Mouse (Mus musculus): ENCODE measurements around the gene 4933421I07Rik. TPM values are rescaled to one million over a fixed set of nuclear protein-coding genes. Genes with fewer than 3 reads are reported as not detected.

4933421I07Rik gene
- polyA plus RNA-seq (2015; fragmentation: Nextera tagmentation; extraction: Ambion mirVana): not detected in 2 replicates

- Histone ChIP-seq H3K4me2 (replicated peaks) (no peak within 1 kb of the TSS), H3K4me1 (replicated peaks) (no peaks in the 10 kb centered on the region), H3K27ac (no peak within 1 kb of the TSS), H3K9ac (no peak within 1 kb of the TSS), H3K4me3 (replicated peaks) (no peak within 1 kb of the TSS), H3K27me3 (replicated peaks) (no peaks in the 10 kb centered on the region), H3K9me3 (no peaks in the 10 kb centered on the region), H3K36me3 (no peaks in the 10 kb centered on the region)
- ATAC-seq: no peak
- WGBS: 67% methylated on average over 5 of the region's 5 CpGs
Observed at GRCm38 (mm10) chr7:42447850-42448249, at the start of gene 4933421I07Rik. Gene 4933421I07Rik, minus strand, starts transcription at chr7:42448120.

DNA sequence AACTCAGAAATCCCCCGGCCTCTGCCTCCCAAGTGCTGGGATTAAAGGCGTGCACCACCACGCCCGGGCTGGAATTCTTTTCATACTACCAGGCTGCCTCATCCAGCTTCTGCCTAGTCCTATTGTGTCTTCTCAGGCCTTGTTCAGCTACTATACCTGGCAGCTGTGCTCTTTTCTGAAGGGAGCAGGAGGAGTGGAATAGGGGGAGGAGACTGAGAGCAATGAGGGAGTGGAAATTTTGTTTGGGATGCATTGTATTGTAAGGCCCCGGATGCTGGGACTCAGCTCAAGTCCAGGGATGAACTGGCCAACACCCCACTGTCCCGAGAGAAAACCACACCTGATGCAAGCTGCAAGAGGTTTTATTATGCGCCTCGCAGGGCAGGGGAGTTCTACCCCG lies 49.4 kb upstream of the 4933421I07Rik start:
- no peak overlapping the region for H3K4me2 ChIP-seq (replicated peaks)
- H3K9me3 ChIP-seq: no peaks in the 10 kb centered on the region
- peaks cover 8% of the 10 kb centered on the region; the same call in 1 of the 2 replicates for H3K36me3 ChIP-seq
- H3K27ac ChIP-seq: no peak overlapping the region
- WGBS: 91% methylated on average over 9 of the region's 9 CpGs
- H3K4me3 ChIP-seq (replicated peaks): no peak overlapping the region
- no peaks in the 10 kb centered on the region for H3K4me1 ChIP-seq (replicated peaks)
- H3K27me3 ChIP-seq (replicated peaks): no peaks in the 10 kb centered on the region
- no peak overlapping the region for H3K9ac ChIP-seq
- ATAC-seq: no peak

- ATAC-seq: no peak
- H3K36me3 ChIP-seq: peaks cover 8% of the 10 kb centered on the region; the same call in 1 of the 2 replicates
- H3K4me3 ChIP-seq (replicated peaks): no peak overlapping the region
- no peaks in the 10 kb centered on the region for H3K27me3 ChIP-seq (replicated peaks)
- 71% methylated on average over 1 of the region's 1 CpGs for WGBS
- no peaks in the 10 kb centered on the region for H3K4me1 ChIP-seq (replicated peaks)
- no peak overlapping the region for H3K27ac ChIP-seq
- H3K4me2 ChIP-seq (replicated peaks): no peak overlapping the region
- no peaks in the 10 kb centered on the region for H3K9me3 ChIP-seq
- H3K9ac ChIP-seq: no peak overlapping the region
Observed at GRCm38 (mm10) chr7:42496202-42496601, 48.3 kb upstream of the 4933421I07Rik start.

DNA sequence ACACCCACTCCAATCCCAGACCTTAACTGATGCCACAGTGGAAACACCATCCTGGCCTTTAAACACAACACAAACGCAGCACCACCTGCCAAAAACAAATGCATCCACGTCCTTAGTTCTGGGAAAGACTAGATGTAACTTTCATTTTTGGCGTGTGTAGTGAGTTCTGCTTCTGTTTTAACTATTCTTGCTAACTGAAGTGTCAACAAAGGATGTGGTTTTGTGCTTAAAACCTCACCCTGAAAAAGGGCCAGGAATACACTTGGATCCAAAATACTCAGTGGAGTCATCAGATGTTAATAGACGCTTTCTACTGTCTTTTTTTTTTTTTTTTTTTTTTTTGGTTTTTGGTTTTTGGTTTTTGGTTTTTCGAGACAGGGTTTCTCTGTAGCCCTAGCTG lies 42.9 kb upstream of the 4933421I07Rik start:
- Histone ChIP-seq H3K9me3 (no peaks in the 10 kb centered on the region), H3K4me2 (replicated peaks) (no peak overlapping the region), H3K36me3 (peaks cover 5% of the 10 kb centered on the region; the same call in 1 of the 2 replicates), H3K9ac (no peak overlapping the region), H3K27ac (no peak overlapping the region), H3K4me3 (replicated peaks) (no peak overlapping the region), H3K4me1 (replicated peaks) (no peaks in the 10 kb centered on the region), H3K27me3 (replicated peaks) (no peaks in the 10 kb centered on the region)
- WGBS: 92% methylated on average over 5 of the region's 5 CpGs
- ATAC-seq: no peak

- 86% methylated on average over 4 of the region's 4 CpGs for WGBS
- no peak for ATAC-seq
- Histone ChIP-seq H3K4me2 (replicated peaks) (no peak overlapping the region), H3K27me3 (replicated peaks) (no peaks in the 10 kb centered on the region), H3K9ac (no peak overlapping the region), H3K9me3 (no peaks in the 10 kb centered on the region), H3K27ac (no peak overlapping the region), H3K4me3 (replicated peaks) (no peak overlapping the region), H3K4me1 (replicated peaks) (no peaks in the 10 kb centered on the region), H3K36me3 (peaks cover 5% of the 10 kb centered on the region; the same call in 1 of the 2 replicates)
Observed at GRCm38 (mm10) chr7:42490358-42490757, 42.4 kb upstream of the 4933421I07Rik start.

GRCm38 (mm10) chr7:42454640-42455039 lies 6.7 kb upstream of the 4933421I07Rik start:
- WGBS: 65% methylated on average over 4 of the region's 4 CpGs
- no peak overlapping the region for H3K27ac ChIP-seq
- H3K4me2 ChIP-seq (replicated peaks): no peak overlapping the region
- H3K4me1 ChIP-seq (replicated peaks): no peaks in the 10 kb centered on the region
- H3K4me3 ChIP-seq (replicated peaks): no peak overlapping the region
- ATAC-seq: no peak
- H3K27me3 ChIP-seq (replicated peaks): no peaks in the 10 kb centered on the region
- no peak overlapping the region for H3K9ac ChIP-seq
- H3K36me3 ChIP-seq: no peaks in the 10 kb centered on the region
- H3K9me3 ChIP-seq: no peaks in the 10 kb centered on the region

DNA sequence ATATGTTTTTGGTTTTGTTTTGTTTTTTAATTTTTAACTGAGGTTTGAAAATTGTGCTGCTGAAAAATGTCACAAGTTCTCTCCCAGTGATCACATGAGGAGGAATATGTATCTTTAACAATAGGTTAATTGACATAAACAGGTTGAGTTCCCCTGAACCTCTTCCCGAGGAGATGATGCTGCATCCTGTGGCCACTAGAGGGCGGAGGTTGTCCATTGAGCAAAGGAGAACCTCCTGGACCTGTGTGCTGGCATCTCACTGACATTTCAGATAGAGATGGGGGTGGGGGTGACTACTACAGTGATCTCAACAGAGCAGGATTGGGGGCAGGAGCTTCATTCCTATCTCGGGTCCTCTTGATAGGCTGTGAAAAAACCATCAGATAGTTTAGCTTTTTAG lies 2.7 kb upstream of the 4933421I07Rik start:
- no peaks in the 10 kb centered on the region for H3K9me3 ChIP-seq
- no peaks in the 10 kb centered on the region for H3K27me3 ChIP-seq (replicated peaks)
- WGBS: 30% methylated on average over 3 of the region's 3 CpGs
- H3K4me2 ChIP-seq (replicated peaks): no peak overlapping the region
- no peaks in the 10 kb centered on the region for H3K36me3 ChIP-seq
- no peak overlapping the region for H3K4me3 ChIP-seq (replicated peaks)
- no peak for ATAC-seq
- no peaks in the 10 kb centered on the region for H3K4me1 ChIP-seq (replicated peaks)
- no peak overlapping the region for H3K27ac ChIP-seq
- H3K9ac ChIP-seq: no peak overlapping the region

DNA sequence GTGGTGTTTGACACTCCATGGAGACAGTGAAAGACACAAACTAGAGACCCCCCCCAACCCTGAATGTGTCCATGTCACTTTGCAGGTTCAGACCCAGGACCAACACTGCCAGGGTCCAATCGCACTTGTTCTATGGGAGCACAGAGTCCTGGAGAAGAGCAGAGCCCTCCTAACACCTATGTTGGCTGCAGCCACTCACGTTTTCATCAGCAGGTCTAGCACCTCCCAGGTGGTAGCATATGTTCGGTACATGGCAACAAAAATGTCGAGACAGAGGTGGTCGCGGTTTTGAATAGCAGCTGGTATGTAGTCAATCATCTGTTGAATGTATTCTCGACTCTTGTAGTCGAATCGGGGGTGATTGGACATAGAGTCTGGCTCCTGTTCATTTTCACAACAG lies 568 bp downstream of the 4933421I07Rik start:
- ATAC-seq: no peak
- Histone ChIP-seq H3K27ac (no peak overlapping the region), H3K4me1 (replicated peaks) (no peaks in the 10 kb centered on the region), H3K9me3 (no peaks in the 10 kb centered on the region), H3K9ac (no peak overlapping the region), H3K27me3 (replicated peaks) (no peaks in the 10 kb centered on the region), H3K4me3 (replicated peaks) (no peak overlapping the region), H3K36me3 (no peaks in the 10 kb centered on the region), H3K4me2 (replicated peaks) (no peak overlapping the region)
- 86% methylated on average over 9 of the region's 9 CpGs for WGBS

Other genes starting within 250 kb of the 4933421I07Rik start
- gene Vmn2r61, start 188.1 kb downstream of the 4933421I07Rik start, polyA plus RNA-seq (2015; fragmentation: Nextera tagmentation; extraction: Ambion mirVana): not detected in 2 replicates
- 8.3 and 8.4 TPM in 2 replicates for gene Zfp141, start 57.6 kb upstream of the 4933421I07Rik start, polyA plus RNA-seq (2015; fragmentation: Nextera tagmentation; extraction: Ambion mirVana)
- not detected in 2 replicates for gene Gm21028, start 130.5 kb upstream of the 4933421I07Rik start, polyA plus RNA-seq (2015; fragmentation: Nextera tagmentation; extraction: Ambion mirVana)
- 1.5 and 2.0 TPM in 2 replicates for gene Zfp977, start 144.4 kb upstream of the 4933421I07Rik start, polyA plus RNA-seq (2015; fragmentation: Nextera tagmentation; extraction: Ambion mirVana)
- 3.2 and 3.8 TPM in 2 replicates for gene Zfp976, start 194.5 kb upstream of the 4933421I07Rik start, polyA plus RNA-seq (2015; fragmentation: Nextera tagmentation; extraction: Ambion mirVana)
- gene Zfp975, start 244.6 kb upstream of the 4933421I07Rik start, polyA plus RNA-seq (2015; fragmentation: Nextera tagmentation; extraction: Ambion mirVana): 6.0 and 6.9 TPM in 2 replicates